Mouse (Mus musculus) olfactory bulb, adult 2 months (tissue): ENCODE data around the gene AI413582.

Experiments
- CTCF ChIP-seq: fragments of 200-500 bp; IDR thresholded peaks from 2 replicates; pipeline ENCODE4 v1.5.1; 2012; ENCODE audit warnings: low read depth, mild to moderate bottlenecking, low read length, moderate library complexity; ENCODE audit not compliant: insufficient read depth
- POLR2A ChIP-seq: fragments of 200-500 bp; IDR thresholded peaks from 2 replicates; pipeline ENCODE4 v1.6.1; 2012; ENCODE audit warnings: mild to moderate bottlenecking, low read depth, low read length, moderate library complexity; ENCODE audit not compliant: insufficient read depth

DNA sequence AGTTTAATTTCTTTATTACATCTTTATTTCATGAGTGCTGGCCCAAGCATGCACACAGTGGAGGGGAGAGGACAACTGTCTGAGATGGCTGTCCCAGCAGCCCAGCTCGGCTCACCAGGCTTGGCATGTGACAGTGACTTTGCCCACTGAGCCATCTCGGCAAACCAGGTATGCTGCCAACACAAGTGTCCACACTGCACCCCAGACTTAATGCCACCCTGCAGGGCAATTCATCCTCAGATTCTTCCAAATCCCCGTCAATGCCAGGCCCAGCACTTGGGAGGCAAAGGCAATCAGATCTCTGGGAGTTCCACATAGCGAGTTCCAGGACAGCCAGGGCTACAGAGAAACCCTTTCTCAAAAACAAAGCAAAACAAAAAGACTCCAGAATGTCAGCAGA is 47.5 kb upstream of the AI413582 start:
- no peak for TF ChIP-seq CTCF
- no peak for TF ChIP-seq POLR2A
